Mouse (Mus musculus): ENCODE results near the gene Pirb. TPM values are rescaled to one million over a fixed set of nuclear protein-coding genes. Genes with fewer than 3 reads are reported as not detected.
"Not testable (repeated sequence)": the region's sequence is repeated elsewhere in the genome, so short reads cannot be mapped to it uniquely, and the experiment has no call there.

Pirb gene
- 0.23 and 0.31 TPM in 2 replicates for polyA plus RNA-seq (2015; fragmentation: Nextera tagmentation; extraction: Ambion mirVana)

DNA sequence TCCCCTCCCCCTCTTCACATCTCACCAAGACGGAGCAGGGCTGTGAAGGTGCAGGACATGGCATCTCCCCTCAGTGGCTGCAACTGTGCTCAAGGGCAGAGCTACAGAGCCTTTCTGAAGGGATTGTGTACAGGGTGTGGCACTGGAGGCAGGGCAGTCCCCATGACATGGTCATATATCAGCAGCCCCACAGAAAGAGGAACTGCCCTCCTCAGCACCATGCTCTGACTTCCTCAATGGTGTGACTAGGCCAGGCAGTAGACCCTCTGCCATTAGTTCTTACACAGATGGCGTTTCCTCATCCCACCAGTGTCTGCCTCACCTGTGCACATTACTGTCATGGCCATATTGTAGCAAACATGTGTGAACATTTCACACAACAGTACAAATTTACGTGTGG lies at the start of gene Pirb:
Pirb (minus strand) TSS at position 124 of the 400 bp plus-strand sequence.
- not testable (repeated sequence) for H3K9me3 ChIP-seq (replicated peaks; ENCODE audit: control insufficient read depth, low read length, poor library complexity, severe bottlenecking); H3K27me3 ChIP-seq (ENCODE audit: control insufficient read depth, insufficient read depth, low read depth, low read length); H3K9ac ChIP-seq (ENCODE audit: low read depth, low read length); H3K27ac ChIP-seq (ENCODE audit: low read length); H3K4me1 ChIP-seq (ENCODE audit: control insufficient read depth, insufficient read depth, low read length); ATAC-seq; H3K36me3 ChIP-seq (ENCODE audit: control insufficient read depth, insufficient read depth, low read length); H3K4me2 ChIP-seq (ENCODE audit: low read length); H3K4me3 ChIP-seq (ENCODE audit: low read depth, low read length)
- 78% methylated on average over 1 of the region's 3 CpGs for WGBS

- H3K36me3 ChIP-seq (ENCODE audit: control insufficient read depth, insufficient read depth, low read length); ATAC-seq; H3K9ac ChIP-seq (ENCODE audit: low read depth, low read length); H3K27me3 ChIP-seq (ENCODE audit: control insufficient read depth, insufficient read depth, low read depth, low read length); H3K4me3 ChIP-seq (ENCODE audit: low read depth, low read length); H3K9me3 ChIP-seq (replicated peaks; ENCODE audit: control insufficient read depth, low read length, poor library complexity, severe bottlenecking); H3K27ac ChIP-seq (ENCODE audit: low read length); H3K4me2 ChIP-seq (ENCODE audit: low read length); H3K4me1 ChIP-seq (ENCODE audit: control insufficient read depth, insufficient read depth, low read length): not testable (repeated sequence)
- no CpG with 5 or more reads among the region's 1 CpGs for WGBS
These were observed 12.5 kb upstream of the Pirb start for GRCm38 (mm10) chr7:3732675-3733074.

- H3K4me2 ChIP-seq (ENCODE audit: low read length); H3K9ac ChIP-seq (ENCODE audit: low read depth, low read length); H3K4me1 ChIP-seq (ENCODE audit: control insufficient read depth, insufficient read depth, low read length); H3K27me3 ChIP-seq (ENCODE audit: control insufficient read depth, insufficient read depth, low read depth, low read length); H3K9me3 ChIP-seq (replicated peaks; ENCODE audit: control insufficient read depth, low read length, poor library complexity, severe bottlenecking); H3K27ac ChIP-seq (ENCODE audit: low read length); ATAC-seq; H3K36me3 ChIP-seq (ENCODE audit: control insufficient read depth, insufficient read depth, low read length); H3K4me3 ChIP-seq (ENCODE audit: low read depth, low read length): not testable (repeated sequence)
These were observed 5.3 kb upstream of the Pirb start for GRCm38 (mm10) chr7:3725459-3725858.

- H3K9ac ChIP-seq (ENCODE audit: low read depth, low read length), result no peak overlapping the region
- no peaks in the 10 kb centered on the region for H3K36me3 ChIP-seq (ENCODE audit: control insufficient read depth, insufficient read depth, low read length)
- H3K27ac ChIP-seq (ENCODE audit: low read length), result no peak overlapping the region
- 76% methylated on average over 1 of the region's 1 CpGs for WGBS
- no peaks in the 10 kb centered on the region for H3K9me3 ChIP-seq (replicated peaks; ENCODE audit: control insufficient read depth, low read length, poor library complexity, severe bottlenecking)
- H3K4me2 ChIP-seq (ENCODE audit: low read length), result no peak overlapping the region
- no peak for ATAC-seq
- H3K4me3 ChIP-seq (ENCODE audit: low read depth, low read length), result no peak overlapping the region
- no peaks in the 10 kb centered on the region for H3K27me3 ChIP-seq (ENCODE audit: control insufficient read depth, insufficient read depth, low read depth, low read length)
- no peaks in the 10 kb centered on the region for H3K4me1 ChIP-seq (ENCODE audit: control insufficient read depth, insufficient read depth, low read length)
These were observed 4.9 kb downstream of the Pirb start for GRCm38 (mm10) chr7:3715249-3715648.

GRCm38 (mm10) chr7:3712264-3712942 lies 7.8 kb downstream of the Pirb start:
- Histone ChIP-seq H3K4me3 (ENCODE audit: low read depth, low read length) (no peak overlapping the region), H3K27me3 (ENCODE audit: control insufficient read depth, insufficient read depth, low read depth, low read length) (no peaks in the 10 kb centered on the region), H3K9ac (ENCODE audit: low read depth, low read length) (no peak overlapping the region), H3K4me1 (ENCODE audit: control insufficient read depth, insufficient read depth, low read length) (no peaks in the 10 kb centered on the region), H3K9me3 (replicated peaks; ENCODE audit: control insufficient read depth, low read length, poor library complexity, severe bottlenecking) (no peaks in the 10 kb centered on the region), H3K4me2 (ENCODE audit: low read length) (no peak overlapping the region), H3K27ac (ENCODE audit: low read length) (no peak overlapping the region), H3K36me3 (ENCODE audit: control insufficient read depth, insufficient read depth, low read length) (no peaks in the 10 kb centered on the region)
- WGBS, result 37% methylated on average over 5 of the region's 5 CpGs
- no peak for ATAC-seq

- 77% methylated on average over 1 of the region's 1 CpGs for WGBS
- Histone ChIP-seq H3K27me3 (ENCODE audit: control insufficient read depth, insufficient read depth, low read depth, low read length) (no peaks in the 10 kb centered on the region), H3K27ac (ENCODE audit: low read length) (no peak overlapping the region), H3K36me3 (ENCODE audit: control insufficient read depth, insufficient read depth, low read length) (peaks cover 13% of the 10 kb centered on the region), H3K9me3 (replicated peaks; ENCODE audit: control insufficient read depth, low read length, poor library complexity, severe bottlenecking) (no peaks in the 10 kb centered on the region), H3K4me2 (ENCODE audit: low read length) (no peak overlapping the region), H3K4me1 (ENCODE audit: control insufficient read depth, insufficient read depth, low read length) (peaks cover 22% of the 10 kb centered on the region), H3K4me3 (ENCODE audit: low read depth, low read length) (no peak overlapping the region), H3K9ac (ENCODE audit: low read depth, low read length) (no peak overlapping the region)
- no peak for ATAC-seq
These were observed 11.2 kb downstream of the Pirb start for GRCm38 (mm10) chr7:3709000-3709399.

GRCm38 (mm10) chr7:3708447-3708980 lies 11.7 kb downstream of the Pirb start:
- H3K4me3 ChIP-seq (ENCODE audit: low read depth, low read length); H3K27ac ChIP-seq (ENCODE audit: low read length); ATAC-seq; H3K27me3 ChIP-seq (ENCODE audit: control insufficient read depth, insufficient read depth, low read depth, low read length); H3K4me2 ChIP-seq (ENCODE audit: low read length); H3K9me3 ChIP-seq (replicated peaks; ENCODE audit: control insufficient read depth, low read length, poor library complexity, severe bottlenecking); H3K9ac ChIP-seq (ENCODE audit: low read depth, low read length): not testable (repeated sequence)
- peaks cover 13% of the 10 kb centered on the region for H3K36me3 ChIP-seq (ENCODE audit: control insufficient read depth, insufficient read depth, low read length)
- 36% methylated on average over 5 of the region's 5 CpGs for WGBS
- H3K4me1 ChIP-seq (ENCODE audit: control insufficient read depth, insufficient read depth, low read length), result peaks cover 22% of the 10 kb centered on the region

DNA sequence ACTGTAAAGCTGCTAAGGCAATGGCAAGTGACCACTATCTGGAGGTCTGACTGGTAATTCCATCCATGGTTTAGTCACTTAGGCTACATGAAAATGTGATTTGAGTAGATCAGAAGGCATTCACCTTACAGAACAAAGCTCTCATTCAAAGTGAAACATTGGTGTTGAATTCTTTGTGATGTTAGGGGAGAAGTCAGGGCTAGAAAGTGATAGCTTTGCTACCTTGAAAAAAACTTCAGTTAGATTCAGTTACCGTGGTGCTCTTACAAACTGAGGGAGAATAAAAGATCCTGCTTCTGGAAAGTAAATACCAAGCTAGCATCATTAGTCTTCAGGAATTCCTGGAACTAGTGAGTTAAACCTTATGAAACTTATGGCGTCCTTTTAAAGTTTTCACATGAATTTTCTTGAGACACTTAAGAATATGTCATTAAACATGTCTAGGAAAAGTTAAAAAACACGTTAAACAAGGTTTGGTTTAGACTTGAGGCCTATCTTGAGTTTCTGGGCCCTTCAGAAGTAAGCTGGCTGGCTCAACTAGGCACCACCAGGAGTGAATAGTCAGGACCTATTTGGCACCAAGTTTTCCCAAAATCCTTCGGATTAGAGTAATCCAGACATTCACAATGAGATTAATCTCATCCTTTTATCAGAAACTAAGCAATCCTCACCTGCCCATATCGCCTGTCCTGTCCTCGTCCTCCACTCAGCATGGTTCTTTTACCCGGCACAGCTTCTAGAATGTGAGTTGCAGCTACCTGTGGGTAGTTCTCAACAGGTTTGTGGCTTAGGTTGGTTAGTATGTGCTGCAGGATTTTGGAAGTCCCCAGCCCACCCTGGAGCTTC lies 12.4 kb downstream of the Pirb start:
- Histone ChIP-seq H3K9me3 (replicated peaks; ENCODE audit: control insufficient read depth, low read length, poor library complexity, severe bottlenecking) (no peaks in the 10 kb centered on the region), H3K36me3 (ENCODE audit: control insufficient read depth, insufficient read depth, low read length) (peaks cover 13% of the 10 kb centered on the region), H3K4me3 (ENCODE audit: low read depth, low read length) (no peak overlapping the region), H3K9ac (ENCODE audit: low read depth, low read length) (no peak overlapping the region), H3K4me1 (ENCODE audit: control insufficient read depth, insufficient read depth, low read length) (peaks cover 25% of the 10 kb centered on the region), H3K27me3 (ENCODE audit: control insufficient read depth, insufficient read depth, low read depth, low read length) (no peaks in the 10 kb centered on the region), H3K4me2 (ENCODE audit: low read length) (no peak overlapping the region), H3K27ac (ENCODE audit: low read length) (no peak overlapping the region)
- WGBS, result 24% methylated on average over 7 of the region's 7 CpGs
- no peak for ATAC-seq

DNA sequence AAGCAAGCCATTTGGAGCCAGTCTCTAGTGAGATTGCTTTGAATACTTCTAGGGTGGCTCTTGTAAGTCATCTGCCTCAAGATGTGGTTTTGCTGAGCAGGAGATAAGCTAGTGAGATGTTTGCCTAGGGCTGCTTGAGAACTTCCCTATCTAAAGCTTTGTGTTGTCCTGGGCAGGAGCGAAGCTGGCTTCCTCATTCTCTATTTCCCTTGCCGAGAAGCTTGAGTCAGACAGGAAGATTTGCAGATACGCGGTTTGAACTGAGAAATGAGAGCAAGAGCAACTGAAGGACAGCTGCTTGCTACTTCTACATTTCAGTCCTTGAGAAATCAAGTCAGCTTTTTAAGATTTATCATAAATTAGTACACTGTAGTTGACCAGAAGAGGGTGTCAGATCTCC lies 13.2 kb downstream of the Pirb start:
- Histone ChIP-seq H3K4me2 (ENCODE audit: low read length) (no peak overlapping the region), H3K9me3 (replicated peaks; ENCODE audit: control insufficient read depth, low read length, poor library complexity, severe bottlenecking) (no peaks in the 10 kb centered on the region), H3K27ac (ENCODE audit: low read length) (no peak overlapping the region), H3K4me3 (ENCODE audit: low read depth, low read length) (no peak overlapping the region), H3K27me3 (ENCODE audit: control insufficient read depth, insufficient read depth, low read depth, low read length) (no peaks in the 10 kb centered on the region), H3K36me3 (ENCODE audit: control insufficient read depth, insufficient read depth, low read length) (peaks cover 13% of the 10 kb centered on the region), H3K9ac (ENCODE audit: low read depth, low read length) (no peak overlapping the region), H3K4me1 (ENCODE audit: control insufficient read depth, insufficient read depth, low read length) (peaks cover 25% of the 10 kb centered on the region)
- WGBS, result 71% methylated on average over 4 of the region's 4 CpGs
- no peak for ATAC-seq
